Mouse (Mus musculus): ENCODE measurements around the gene Ide. TPM values are rescaled to one million over a fixed set of nuclear protein-coding genes. Genes with fewer than 3 reads are reported as not detected.
"Not testable (repeated sequence)": the region's sequence is repeated elsewhere in the genome, so short reads cannot be mapped to it uniquely, and the experiment has no call there.

The Ide gene
- polyA plus RNA-seq, 1 experiment, result 12.0 TPM

- Histone ChIP-seq H3K27me3 (ENCODE audit: control insufficient read depth, insufficient read depth, insufficient read length) (no peaks in the 10 kb centered on the region), H3K4me3 (no peak overlapping the region), H3K4me2 (ENCODE audit: low read depth) (no peak overlapping the region), H3K36me3 (ENCODE audit: control insufficient read depth, insufficient read depth) (no peaks in the 10 kb centered on the region), H3ac (ENCODE audit: control insufficient read depth, insufficient read length) (no peak overlapping the region), H3K79me2 (ENCODE audit: control insufficient read depth, insufficient read depth) (no peaks in the 10 kb centered on the region)
- TF ChIP-seq MAX (IDR thresholded peaks at IDR 0.05; ENCODE audit: low read depth), result no peak
- TF ChIP-seq POLR2A (IDR thresholded peaks at IDR 0.05; ENCODE audit: insufficient read length, low read depth), result no peak
- TF ChIP-seq MYOD1 (IDR thresholded peaks at IDR 0.05; ENCODE audit: control insufficient read depth in 1 of 3, insufficient read length in 2 of 3, low read depth in 2 of 3), result no peak
- TF ChIP-seq TCF3 (IDR thresholded peaks at IDR 0.05; ENCODE audit: insufficient read length, low read depth), result no peak
- TF ChIP-seq CEBPB (IDR thresholded peaks at IDR 0.05; ENCODE audit: insufficient read depth, poor library complexity, severe bottlenecking), result no peak
- TF ChIP-seq USF1 (IDR thresholded peaks at IDR 0.05; ENCODE audit: low read depth), result no peak
- TF ChIP-seq E2F4 (IDR thresholded peaks at IDR 0.05; ENCODE audit: insufficient read depth), result no peak
- TF ChIP-seq POLR2AphosphoS2 (IDR thresholded peaks at IDR 0.05; ENCODE audit: insufficient read length, low read depth), result no peak
- TF ChIP-seq MYOG (IDR thresholded peaks at IDR 0.05; ENCODE audit: control insufficient read depth in 1 of 3, insufficient read depth in 1 of 3, insufficient read length in 2 of 3, low read depth in 2 of 3), result no peak
- no peak for TF ChIP-seq REST (IDR thresholded peaks at IDR 0.05; ENCODE audit: insufficient read depth, insufficient read length)
Measured at GRCm38 (mm10) chr19:37237306-37237705, 100.3 kb downstream of the Ide start.

- no peaks in the 10 kb centered on the region for H3K27me3 ChIP-seq (ENCODE audit: control insufficient read depth, insufficient read depth, insufficient read length)
- H3K4me2 ChIP-seq (ENCODE audit: low read depth), result no peak overlapping the region
Measured at GRCm38 (mm10) chr19:37235818-37236217, 101.8 kb downstream of the Ide start.

GRCm38 (mm10) chr19:37233561-37234539 lies 103.8 kb downstream of the Ide start:
- no peaks in the 10 kb centered on the region for H3K79me2 ChIP-seq (ENCODE audit: control insufficient read depth, insufficient read depth)
- no peak overlapping the region for H3K4me3 ChIP-seq
- no peak overlapping the region for H3K4me2 ChIP-seq (ENCODE audit: low read depth)
- TF ChIP-seq POLR2A (IDR thresholded peaks at IDR 0.05; ENCODE audit: insufficient read length, low read depth) (no peak), MYOD1 (IDR thresholded peaks at IDR 0.05; ENCODE audit: control insufficient read depth in 1 of 3, insufficient read length in 2 of 3, low read depth in 2 of 3) (no peak), CEBPB (IDR thresholded peaks at IDR 0.05; ENCODE audit: insufficient read depth, poor library complexity, severe bottlenecking) (no peak), TCF12 (IDR thresholded peaks at IDR 0.05; ENCODE audit: insufficient read depth, poor library complexity, severe bottlenecking) (no peak), REST (IDR thresholded peaks at IDR 0.05; ENCODE audit: insufficient read depth, insufficient read length) (no peak), MYOG (IDR thresholded peaks at IDR 0.05; ENCODE audit: control insufficient read depth in 1 of 3, insufficient read depth in 1 of 3, insufficient read length in 2 of 3, low read depth in 2 of 3) (no peak), TCF3 (IDR thresholded peaks at IDR 0.05; ENCODE audit: insufficient read length, low read depth) (no peak), USF1 (IDR thresholded peaks at IDR 0.05; ENCODE audit: low read depth) (no peak), POLR2AphosphoS2 (IDR thresholded peaks at IDR 0.05; ENCODE audit: insufficient read length, low read depth) (no peak)
- H3K36me3 ChIP-seq (ENCODE audit: control insufficient read depth, insufficient read depth), result no peaks in the 10 kb centered on the region
- H3K27me3 ChIP-seq (ENCODE audit: control insufficient read depth, insufficient read depth, insufficient read length), result no peaks in the 10 kb centered on the region
- H3ac ChIP-seq (ENCODE audit: control insufficient read depth, insufficient read length), result no peak overlapping the region

More at GRCm38 (mm10) chr19:37235818-37236217, 101.8 kb downstream of the Ide start:
- no peak for TF ChIP-seq REST (IDR thresholded peaks at IDR 0.05; ENCODE audit: insufficient read depth, insufficient read length)
- no peak for TF ChIP-seq MYOG (IDR thresholded peaks at IDR 0.05; ENCODE audit: control insufficient read depth in 1 of 3, insufficient read depth in 1 of 3, insufficient read length in 2 of 3, low read depth in 2 of 3)
- no peak for TF ChIP-seq USF1 (IDR thresholded peaks at IDR 0.05; ENCODE audit: low read depth)
- TF ChIP-seq POLR2A (IDR thresholded peaks at IDR 0.05; ENCODE audit: insufficient read length, low read depth), result no peak
- TF ChIP-seq TCF3 (IDR thresholded peaks at IDR 0.05; ENCODE audit: insufficient read length, low read depth), result no peak
- TF ChIP-seq MAX (IDR thresholded peaks at IDR 0.05; ENCODE audit: low read depth), result no peak
- TF ChIP-seq E2F4 (IDR thresholded peaks at IDR 0.05; ENCODE audit: insufficient read depth), result no peak
- TF ChIP-seq SRF (IDR thresholded peaks at IDR 0.05; ENCODE audit: control insufficient read depth, insufficient read length, low read depth), result no peak
- TF ChIP-seq MYOD1 (IDR thresholded peaks at IDR 0.05; ENCODE audit: control insufficient read depth in 1 of 3, insufficient read length in 2 of 3, low read depth in 2 of 3), result no peak
- TF ChIP-seq CEBPB (IDR thresholded peaks at IDR 0.05; ENCODE audit: insufficient read depth, poor library complexity, severe bottlenecking), result no peak
- no peak for TF ChIP-seq POLR2AphosphoS2 (IDR thresholded peaks at IDR 0.05; ENCODE audit: insufficient read length, low read depth)
- TF ChIP-seq TCF12 (IDR thresholded peaks at IDR 0.05; ENCODE audit: insufficient read depth, poor library complexity, severe bottlenecking), result no peak
- no peaks in the 10 kb centered on the region for H3K79me2 ChIP-seq (ENCODE audit: control insufficient read depth, insufficient read depth)
- H3K36me3 ChIP-seq (ENCODE audit: control insufficient read depth, insufficient read depth), result no peaks in the 10 kb centered on the region
- H3K4me3 ChIP-seq, result no peak overlapping the region
- H3ac ChIP-seq (ENCODE audit: control insufficient read depth, insufficient read length), result no peak overlapping the region

GRCm38 (mm10) chr19:37232598-37232997 lies 105.1 kb downstream of the Ide start:
- H3K4me2 ChIP-seq (ENCODE audit: low read depth), result not testable (repeated sequence)

More at GRCm38 (mm10) chr19:37232598-37232997, 105.1 kb downstream of the Ide start:
- H3ac ChIP-seq (ENCODE audit: control insufficient read depth, insufficient read length); H3K79me2 ChIP-seq (ENCODE audit: control insufficient read depth, insufficient read depth); H3K36me3 ChIP-seq (ENCODE audit: control insufficient read depth, insufficient read depth); H3K4me3 ChIP-seq; H3K27me3 ChIP-seq (ENCODE audit: control insufficient read depth, insufficient read depth, insufficient read length): not testable (repeated sequence)

Data from myocyte (in vitro differentiated cells).